Mouse (Mus musculus) kidney, adult 8-10 months (tissue): Measurements from ENCODE around the gene Klhdc7b.

Source experiments
- DNase-seq, 2 experiments: peaks; one replicate each; pipeline ENCODE4 v3.0.0; 2022

The Klhdc7b gene

GRCm38 (mm10) chr15:89384617-89385016, at the start of gene Klhdc7b:
TSS of gene Klhdc7b (plus strand) at chr15:89384917.
- no peak for DNase-seq

GRCm38 (mm10) chr15:89336422-89336821, 48.3 kb upstream of the Klhdc7b start:
- DNase-seq, result peak in 1 of 2 experiments; percentile 34

- no peak for DNase-seq
These were observed 45.0 kb upstream of the Klhdc7b start for GRCm38 (mm10) chr15:89339696-89340095.

GRCm38 (mm10) chr15:89340136-89340535, 44.6 kb upstream of the Klhdc7b start:
- no peak for DNase-seq

- DNase-seq, result no peak
These were observed 43.0 kb upstream of the Klhdc7b start for GRCm38 (mm10) chr15:89341678-89342077.

GRCm38 (mm10) chr15:89343325-89343724, 41.4 kb upstream of the Klhdc7b start:
- no peak for DNase-seq

- no peak for DNase-seq
These were observed 34.3 kb upstream of the Klhdc7b start for GRCm38 (mm10) chr15:89350447-89350846.

GRCm38 (mm10) chr15:89351302-89351701, 33.4 kb upstream of the Klhdc7b start:
- DNase-seq, result no peak

- no peak for DNase-seq
These were observed 32.7 kb upstream of the Klhdc7b start for GRCm38 (mm10) chr15:89352054-89352453.

- DNase-seq, result no peak
These were observed 31.9 kb upstream of the Klhdc7b start for GRCm38 (mm10) chr15:89352795-89353194.

- DNase-seq, result no peak
These were observed 30.9 kb upstream of the Klhdc7b start for GRCm38 (mm10) chr15:89353837-89354236.

- DNase-seq, result no peak
These were observed 30.3 kb upstream of the Klhdc7b start for GRCm38 (mm10) chr15:89354455-89354854.

GRCm38 (mm10) chr15:89355241-89356187, 29.2 kb upstream of the Klhdc7b start, which contains the start of the genes Lmf2 and Ncaph2:
TSS of gene Lmf2 (minus strand) at chr15:89355659.
TSS of gene Ncaph2 (plus strand) at chr15:89355719.
- DNase-seq, result peak; percentile 91 to 96

GRCm38 (mm10) chr15:89356372-89356771, 28.3 kb upstream of the Klhdc7b start:
- peak; percentile 44 to 58 for DNase-seq

GRCm38 (mm10) chr15:89358784-89359183, 25.9 kb upstream of the Klhdc7b start:
- DNase-seq, result no peak

- no peak for DNase-seq
These were observed 21.7 kb upstream of the Klhdc7b start for GRCm38 (mm10) chr15:89363051-89363450.

GRCm38 (mm10) chr15:89365141-89365551, 19.6 kb upstream of the Klhdc7b start:
- DNase-seq, result no peak

- no peak for DNase-seq
These were observed 12.6 kb upstream of the Klhdc7b start for GRCm38 (mm10) chr15:89372068-89372467.

GRCm38 (mm10) chr15:89372536-89372935, 12.2 kb upstream of the Klhdc7b start:
- DNase-seq, result no peak

GRCm38 (mm10) chr15:89373027-89373761, 11.5 kb upstream of the Klhdc7b start:
- peak; percentile 84 to 90 for DNase-seq

- peak; percentile 86 to 93 for DNase-seq
These were observed 10.9 kb upstream of the Klhdc7b start, which contains the start of gene Sco2 for GRCm38 (mm10) chr15:89373762-89374248. TSS of gene Sco2 (minus strand) at chr15:89373846.

GRCm38 (mm10) chr15:89374340-89374739, 10.4 kb upstream of the Klhdc7b start:
- no peak for DNase-seq
